Mouse (Mus musculus): ENCODE results near the gene Lamtor4.
A peak's percentile ranks its signal among the peaks of the same experiment; 100 is the strongest.

Gene Lamtor4

GRCm38 (mm10) chr5:138260834-138261233 lies 5.6 kb downstream of the Lamtor4 start:
- DNase-seq (ENCODE audit: low read depth, low spot score): no peak

GRCm38 (mm10) chr5:138262001-138262400 lies 6.7 kb downstream of the Lamtor4 start:
- DNase-seq (ENCODE audit: low read depth, low spot score): no peak

- no peak for DNase-seq (ENCODE audit: low read depth, low spot score)
These were observed 7.4 kb downstream of the Lamtor4 start for GRCm38 (mm10) chr5:138262582-138263240.

GRCm38 (mm10) chr5:138263260-138264206 lies 8.3 kb downstream of the Lamtor4 start, which contains the start of gene BC037034:
Gene BC037034, minus strand, starts transcription at chr5:138264033.
- peak; percentile 95 for DNase-seq (ENCODE audit: low read depth, low spot score)

- no peak for DNase-seq (ENCODE audit: low read depth, low spot score)
These were observed 8.9 kb downstream of the Lamtor4 start for GRCm38 (mm10) chr5:138264207-138264578.

- no peak for DNase-seq (ENCODE audit: low read depth, low spot score)
These were observed 10.4 kb downstream of the Lamtor4 start for GRCm38 (mm10) chr5:138265712-138266111.

- DNase-seq (ENCODE audit: low read depth, low spot score): no peak
These were observed 11.8 kb downstream of the Lamtor4 start for GRCm38 (mm10) chr5:138267114-138267513.

GRCm38 (mm10) chr5:138268980-138269379 lies 13.7 kb downstream of the Lamtor4 start:
- no peak for DNase-seq (ENCODE audit: low read depth, low spot score)

- DNase-seq (ENCODE audit: low read depth, low spot score): no peak
These were observed 15.9 kb downstream of the Lamtor4 start for GRCm38 (mm10) chr5:138271232-138271631.

GRCm38 (mm10) chr5:138272409-138272923 lies 17.2 kb downstream of the Lamtor4 start, which contains the start of gene Gal3st4:
Gene Gal3st4, minus strand, starts transcription at chr5:138272840.
- DNase-seq (ENCODE audit: low read depth, low spot score): no peak

GRCm38 (mm10) chr5:138274186-138274585 lies 18.9 kb downstream of the Lamtor4 start:
- DNase-seq (ENCODE audit: low read depth, low spot score): no peak

- no peak for DNase-seq (ENCODE audit: low read depth, low spot score)
These were observed 20.2 kb downstream of the Lamtor4 start for GRCm38 (mm10) chr5:138275216-138276050.

- no peak for DNase-seq (ENCODE audit: low read depth, low spot score)
These were observed 22.7 kb downstream of the Lamtor4 start for GRCm38 (mm10) chr5:138277994-138278393.

GRCm38 (mm10) chr5:138279585-138280424 lies 24.5 kb downstream of the Lamtor4 start, which contains the start of the genes Gm43720, Gpc2 and Stag3:
Gene Gm43720, minus strand, starts transcription at chr5:138279958.
Gene Gpc2, minus strand, starts transcription at chr5:138280005.
Gene Stag3, plus strand, starts transcription at chr5:138280240.
- no peak for DNase-seq (ENCODE audit: low read depth, low spot score)

- DNase-seq (ENCODE audit: low read depth, low spot score): no peak
These were observed 25.1 kb downstream of the Lamtor4 start for GRCm38 (mm10) chr5:138280425-138280768.

GRCm38 (mm10) chr5:138280829-138281228 lies 25.5 kb downstream of the Lamtor4 start:
- no peak for DNase-seq (ENCODE audit: low read depth, low spot score)

- no peak for DNase-seq (ENCODE audit: low read depth, low spot score)
These were observed 26.5 kb downstream of the Lamtor4 start for GRCm38 (mm10) chr5:138281798-138282197.

- peak; percentile 48 for DNase-seq (ENCODE audit: low read depth, low spot score)
These were observed 28.3 kb downstream of the Lamtor4 start for GRCm38 (mm10) chr5:138283540-138283939.

- DNase-seq (ENCODE audit: low read depth, low spot score): peak; percentile 36
These were observed 32.6 kb downstream of the Lamtor4 start for GRCm38 (mm10) chr5:138287861-138288260.

- no peak for DNase-seq (ENCODE audit: low read depth, low spot score)
These were observed 36.4 kb downstream of the Lamtor4 start for GRCm38 (mm10) chr5:138291638-138292037.

Measured in A20 (cell line).